Mouse (Mus musculus) kidney, postnatal 0 days (tissue): Measurements from ENCODE around the gene Rtp4. TPM values are rescaled to one million over a fixed set of nuclear protein-coding genes. Genes with fewer than 3 reads are reported as not detected.

Source experiments
- ATAC-seq: fragments of 200-750 bp; cut with Nextera tagmentation; replicated peaks from 2 replicates; pipeline ENCODE4 v1.8.0; 2017; ENCODE audit warnings: low read depth, moderate number of reproducible peaks, moderate TSS enrichment, moderate library complexity; ENCODE audit not compliant: low FRiP score
- DNase-seq: peaks from one replicate; pipeline ENCODE4 v3.0.0-alpha.2; 2016; ENCODE audit warnings: low spot score
- H3K27ac ChIP-seq: fragments of 300-500 bp; sonication (generic); 2 replicates; pipeline ENCODE4 v1.5.1; 2014; ENCODE audit warnings: mild to moderate bottlenecking
- H3K27me3 ChIP-seq: fragments of 300-500 bp; sonication (generic); 2 replicates; pipeline ENCODE4 v1.6.1; 2014; ENCODE audit warnings: low read length, mixed read lengths; ENCODE audit not compliant: insufficient read depth
- H3K36me3 ChIP-seq: fragments of 300-500 bp; sonication (generic); 2 replicates; pipeline ENCODE4 v1.6.1; 2014; ENCODE audit warnings: low read length, mixed read lengths; ENCODE audit not compliant: insufficient read depth
- H3K4me1 ChIP-seq: fragments of 300-500 bp; sonication (generic); replicated peaks from 2 replicates; pipeline ENCODE4 v1.6.1; 2014; ENCODE audit warnings: antibody characterized with exemption, low read length, mixed read lengths; ENCODE audit not compliant: insufficient read depth
- H3K4me2 ChIP-seq: fragments of 300-500 bp; sonication (generic); 2 replicates; pipeline ENCODE4 v1.6.1; 2014; ENCODE audit warnings: mild to moderate bottlenecking, low read length, moderate library complexity, mixed read lengths
- H3K4me3 ChIP-seq: fragments of 300-500 bp; sonication (generic); replicated peaks from 2 replicates; pipeline ENCODE4 v1.5.1; 2014; ENCODE audit warnings: low read depth, low read length
- H3K9ac ChIP-seq: fragments of 300-500 bp; sonication (generic); 2 replicates; pipeline ENCODE4 v1.6.1; 2014; ENCODE audit warnings: low read depth, low read length
- H3K9me3 ChIP-seq: fragments of 300-500 bp; sonication (generic); replicated peaks from 2 replicates; pipeline ENCODE4 v1.6.1; 2016; ENCODE audit warnings: low read length, inconsistent platforms, mixed read lengths
- CTCF ChIP-seq: IDR thresholded peaks from 2 replicates; pipeline ENCODE4 v1.5.1; 2016; ENCODE audit warnings: antibody characterized with exemption, low read depth, mild to moderate bottlenecking, moderate library complexity
- WGBS: fragments of 180-500 bp; shearing (Covaris S2); extraction: QIAGEN DNeasy Blood & Tissue Kit; methylation state at CpG from one replicate; pipeline ENCODE4 v1.1.7; 2014; 5-methylcytosine and 5-hydroxymethylcytosine counted together
- polyA plus RNA-seq: library from polyadenylated mRNA; unstranded; fragments of >200 nt; fragmentation: Nextera tagmentation; extraction: Ambion mirVana; gene quantifications from 2 replicates; pipeline ENCODE4 v1.2.1, GENCODE M21; 2015

Gene Rtp4
- polyA plus RNA-seq, 1 experiment from 2014 or later, result 50.7 TPM

GRCm38 (mm10) chr16:23533707-23534106 lies 13.6 kb downstream of the Rtp4 start:
- no peak for ATAC-seq
- Histone ChIP-seq H3K27me3 (no peaks in the 10 kb centered on the region), H3K36me3 (no peaks in the 10 kb centered on the region), H3K9me3 (no peaks in the 10 kb centered on the region), H3K4me2 (no peak overlapping the region), H3K27ac (no peak overlapping the region), H3K9ac (no peak overlapping the region), H3K4me3 (no peak overlapping the region), H3K4me1 (no peaks in the 10 kb centered on the region)
- DNase-seq, result no peak
- WGBS, result 59% methylated on average over 3 of the region's 3 CpGs
- no peak for TF ChIP-seq CTCF

GRCm38 (mm10) chr16:23541046-23541445 lies 21.0 kb downstream of the Rtp4 start:
- Histone ChIP-seq H3K36me3 (no peaks in the 10 kb centered on the region), H3K27ac (no peak overlapping the region), H3K9ac (no peak overlapping the region), H3K27me3 (no peaks in the 10 kb centered on the region), H3K4me2 (no peak overlapping the region), H3K4me1 (no peaks in the 10 kb centered on the region), H3K4me3 (no peak overlapping the region), H3K9me3 (no peaks in the 10 kb centered on the region)
- 55% methylated on average over 4 of the region's 4 CpGs for WGBS
- DNase-seq (no peak), ATAC-seq (no peak)
- TF ChIP-seq CTCF, result no peak

GRCm38 (mm10) chr16:23542866-23543265 lies 22.8 kb downstream of the Rtp4 start:
- DNase-seq (no peak), ATAC-seq (no peak)
- Histone ChIP-seq H3K36me3 (no peaks in the 10 kb centered on the region), H3K27me3 (no peaks in the 10 kb centered on the region), H3K4me1 (no peaks in the 10 kb centered on the region), H3K9ac (no peak overlapping the region), H3K4me3 (no peak overlapping the region), H3K9me3 (no peaks in the 10 kb centered on the region), H3K27ac (no peak overlapping the region), H3K4me2 (no peak overlapping the region)
- WGBS, result 73% methylated on average over 4 of the region's 4 CpGs
- no peak for TF ChIP-seq CTCF

GRCm38 (mm10) chr16:23544361-23544760 lies 24.3 kb downstream of the Rtp4 start:
- Histone ChIP-seq H3K4me2 (no peak overlapping the region), H3K36me3 (no peaks in the 10 kb centered on the region), H3K27ac (no peak overlapping the region), H3K27me3 (no peaks in the 10 kb centered on the region), H3K4me3 (no peak overlapping the region), H3K9me3 (no peaks in the 10 kb centered on the region), H3K4me1 (no peaks in the 10 kb centered on the region), H3K9ac (no peak overlapping the region)
- ATAC-seq, result no peak
- no peak for TF ChIP-seq CTCF
- 19% methylated on average over 7 of the region's 7 CpGs for WGBS
- peak; percentile 67 for DNase-seq

- no peak overlapping the region for H3K27ac ChIP-seq
- H3K9me3 ChIP-seq, result no peaks in the 10 kb centered on the region
- H3K4me3 ChIP-seq, result no peak overlapping the region
- no peaks in the 10 kb centered on the region for H3K36me3 ChIP-seq
- no peaks in the 10 kb centered on the region for H3K27me3 ChIP-seq
- DNase-seq (no peak), ATAC-seq (no peak)
- 93% methylated on average over 4 of the region's 4 CpGs for WGBS
- no peak overlapping the region for H3K4me2 ChIP-seq
- no peaks in the 10 kb centered on the region for H3K4me1 ChIP-seq
- no peak overlapping the region for H3K9ac ChIP-seq
- TF ChIP-seq CTCF, result peak; percentile 32; the same call in 1 of the 2 replicates
Measured at GRCm38 (mm10) chr16:23547783-23548182, 27.7 kb downstream of the Rtp4 start.

- H3K9me3 ChIP-seq, result no peaks in the 10 kb centered on the region
- ATAC-seq, result no peak
- DNase-seq, result peak; percentile 81
- H3K9ac ChIP-seq, result no peak overlapping the region
- H3K4me2 ChIP-seq, result no peak overlapping the region
- no peaks in the 10 kb centered on the region for H3K4me1 ChIP-seq
- H3K27me3 ChIP-seq, result no peaks in the 10 kb centered on the region
- H3K4me3 ChIP-seq, result no peak overlapping the region
- no peak overlapping the region for H3K27ac ChIP-seq
- peak; percentile 89 for TF ChIP-seq CTCF
- 43% methylated on average over 8 of the region's 8 CpGs for WGBS
- H3K36me3 ChIP-seq, result no peaks in the 10 kb centered on the region
Measured at GRCm38 (mm10) chr16:23550346-23550980, 30.4 kb downstream of the Rtp4 start.
